Mouse (Mus musculus) liver, postnatal 0 days (tissue): Measurements from ENCODE around the gene Hivep2.

Experiments used
- CTCF ChIP-seq: sonication (generic); IDR thresholded peaks from 2 replicates; pipeline ENCODE4 v1.5.1; 2016; ENCODE audit warnings: antibody characterized with exemption, low read depth
- EP300 ChIP-seq: IDR thresholded peaks from 2 replicates; pipeline ENCODE4 v1.6.1; 2016; ENCODE audit warnings: antibody characterized with exemption, low read depth, mild to moderate bottlenecking

DNA sequence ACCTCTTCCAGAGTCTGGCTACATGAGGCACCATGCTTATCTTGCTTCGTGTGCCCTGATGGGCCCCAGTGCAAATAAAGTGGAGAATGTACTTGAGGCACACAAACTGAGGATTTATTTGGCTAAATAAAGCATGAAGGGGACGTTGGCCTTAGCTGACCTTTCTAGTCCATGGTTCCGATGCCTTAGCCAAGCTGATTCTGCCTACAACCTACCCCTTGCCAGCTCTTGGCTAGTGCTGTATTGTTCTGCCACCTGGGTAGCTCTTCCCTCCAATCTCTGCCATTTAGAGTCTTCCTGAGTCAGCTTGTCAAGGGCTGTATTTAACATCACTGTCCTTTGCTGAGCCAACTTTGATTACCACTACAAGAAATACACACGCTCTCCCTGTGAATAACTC lies 133.3 kb downstream of the Hivep2 start:
- TF ChIP-seq CTCF (no peak), EP300 (no peak)
